Mouse (Mus musculus): Measurements from ENCODE around the gene Kmt5b. TPM values are rescaled to one million over a fixed set of nuclear protein-coding genes. Genes with fewer than 3 reads are reported as not detected.

The Kmt5b gene
- polyA plus RNA-seq, 1 experiment, result 3.5 TPM

GRCm38 (mm10) chr19:3847711-3848110 is 80.5 kb downstream of the Kmt5b start:
- peaks cover 34% of the 10 kb centered on the region for H3K4me1 ChIP-seq
- TF ChIP-seq FLI1 (IDR thresholded peaks at IDR 0.05; ENCODE audit: low read length) (no peak), GATA1 (IDR thresholded peaks at IDR 0.05; ENCODE audit: borderline replicate concordance, low read length) (no peak)
- peaks cover 12% of the 10 kb centered on the region for H3K27me3 ChIP-seq (replicated peaks)
- no peak overlapping the region for H3K4me3 ChIP-seq (replicated peaks)
- no peaks in the 10 kb centered on the region for H3K9me3 ChIP-seq
- H3K36me3 ChIP-seq (replicated peaks; ENCODE audit: low read length), result no peaks in the 10 kb centered on the region

GRCm38 (mm10) chr19:3848207-3848808 is 81.1 kb downstream of the Kmt5b start:
- Histone ChIP-seq H3K4me3 (replicated peaks) (no peak overlapping the region), H3K4me1 (peaks cover 35% of the 10 kb centered on the region), H3K36me3 (replicated peaks; ENCODE audit: low read length) (no peaks in the 10 kb centered on the region), H3K27me3 (replicated peaks) (peaks cover 8% of the 10 kb centered on the region), H3K9me3 (no peaks in the 10 kb centered on the region)
- no peak for TF ChIP-seq GATA1 (IDR thresholded peaks at IDR 0.05; ENCODE audit: borderline replicate concordance, low read length)

- H3K4me1 ChIP-seq, result peaks cover 43% of the 10 kb centered on the region
- TF ChIP-seq GATA1 (IDR thresholded peaks at IDR 0.05; ENCODE audit: borderline replicate concordance, low read length) (no peak), FLI1 (IDR thresholded peaks at IDR 0.05; ENCODE audit: low read length) (no peak)
These were observed 82.0 kb downstream of the Kmt5b start for GRCm38 (mm10) chr19:3849251-3849650.

GRCm38 (mm10) chr19:3850076-3850475 is 82.9 kb downstream of the Kmt5b start:
- H3K27me3 ChIP-seq (replicated peaks), result peaks cover 4% of the 10 kb centered on the region
- H3K9me3 ChIP-seq, result no peaks in the 10 kb centered on the region
- peaks cover 49% of the 10 kb centered on the region for H3K4me1 ChIP-seq
- H3K36me3 ChIP-seq (replicated peaks; ENCODE audit: low read length), result peaks cover 2% of the 10 kb centered on the region
- no peak overlapping the region for H3K4me3 ChIP-seq (replicated peaks)
- TF ChIP-seq FLI1 (IDR thresholded peaks at IDR 0.05; ENCODE audit: low read length) (no peak), GATA1 (IDR thresholded peaks at IDR 0.05; ENCODE audit: borderline replicate concordance, low read length) (no peak)

More at GRCm38 (mm10) chr19:3849251-3849650, 82.0 kb downstream of the Kmt5b start:
- peaks cover 2% of the 10 kb centered on the region for H3K36me3 ChIP-seq (replicated peaks; ENCODE audit: low read length)
- no peaks in the 10 kb centered on the region for H3K9me3 ChIP-seq
- H3K27me3 ChIP-seq (replicated peaks), result peaks cover 4% of the 10 kb centered on the region
- no peak overlapping the region for H3K4me3 ChIP-seq (replicated peaks)

- peaks cover 2% of the 10 kb centered on the region for H3K36me3 ChIP-seq (replicated peaks; ENCODE audit: low read length)
- H3K4me1 ChIP-seq, result peaks cover 54% of the 10 kb centered on the region
- peak overlapping the region; percentile 91 for H3K4me3 ChIP-seq (replicated peaks)
- no peak for TF ChIP-seq FLI1 (IDR thresholded peaks at IDR 0.05; ENCODE audit: low read length)
- no peak for TF ChIP-seq GATA1 (IDR thresholded peaks at IDR 0.05; ENCODE audit: borderline replicate concordance, low read length)
- no peaks in the 10 kb centered on the region for H3K9me3 ChIP-seq
- peaks cover 4% of the 10 kb centered on the region for H3K27me3 ChIP-seq (replicated peaks)
These were observed 83.7 kb downstream of the Kmt5b start for GRCm38 (mm10) chr19:3850847-3851469.

GRCm38 (mm10) chr19:3851502-3851962 is 84.3 kb downstream of the Kmt5b start, which contains the start of gene Chka:
Chka (plus strand) TSS chr19:3851773.
- peak within 1 kb of the TSS; percentile 91 for H3K4me3 ChIP-seq (replicated peaks)
- no peak for TF ChIP-seq GATA1 (IDR thresholded peaks at IDR 0.05; ENCODE audit: borderline replicate concordance, low read length)
- no peak for TF ChIP-seq FLI1 (IDR thresholded peaks at IDR 0.05; ENCODE audit: low read length)
- H3K27me3 ChIP-seq (replicated peaks), result peaks cover 4% of the 10 kb centered on the region
- H3K4me1 ChIP-seq, result peaks cover 48% of the 10 kb centered on the region
- H3K36me3 ChIP-seq (replicated peaks; ENCODE audit: low read length), result peaks cover 2% of the 10 kb centered on the region
- H3K9me3 ChIP-seq, result no peaks in the 10 kb centered on the region

GRCm38 (mm10) chr19:3851979-3852681 is 84.9 kb downstream of the Kmt5b start:
- H3K9me3 ChIP-seq, result no peaks in the 10 kb centered on the region
- peak overlapping the region; percentile 91 for H3K4me3 ChIP-seq (replicated peaks)
- H3K4me1 ChIP-seq, result peaks cover 43% of the 10 kb centered on the region
- TF ChIP-seq FLI1 (IDR thresholded peaks at IDR 0.05; ENCODE audit: low read length) (no peak), GATA1 (IDR thresholded peaks at IDR 0.05; ENCODE audit: borderline replicate concordance, low read length) (no peak)
- peaks cover 4% of the 10 kb centered on the region for H3K27me3 ChIP-seq (replicated peaks)
- H3K36me3 ChIP-seq (replicated peaks; ENCODE audit: low read length), result peaks cover 2% of the 10 kb centered on the region

- TF ChIP-seq GATA1 (IDR thresholded peaks at IDR 0.05; ENCODE audit: borderline replicate concordance, low read length) (no peak), FLI1 (IDR thresholded peaks at IDR 0.05; ENCODE audit: low read length) (no peak)
- H3K27me3 ChIP-seq (replicated peaks), result peaks cover 4% of the 10 kb centered on the region
- peak overlapping the region; percentile 60 for H3K4me3 ChIP-seq (replicated peaks)
- peaks cover 47% of the 10 kb centered on the region for H3K4me1 ChIP-seq
- no peaks in the 10 kb centered on the region for H3K9me3 ChIP-seq
- H3K36me3 ChIP-seq (replicated peaks; ENCODE audit: low read length), result peaks cover 2% of the 10 kb centered on the region
These were observed 85.9 kb downstream of the Kmt5b start for GRCm38 (mm10) chr19:3853121-3853520.

GRCm38 (mm10) chr19:3853891-3854290 is 86.7 kb downstream of the Kmt5b start:
- H3K4me3 ChIP-seq (replicated peaks), result no peak overlapping the region
- H3K27me3 ChIP-seq (replicated peaks), result peaks cover 1% of the 10 kb centered on the region
- no peaks in the 10 kb centered on the region for H3K9me3 ChIP-seq
- H3K36me3 ChIP-seq (replicated peaks; ENCODE audit: low read length), result peaks cover 2% of the 10 kb centered on the region
- no peak for TF ChIP-seq FLI1 (IDR thresholded peaks at IDR 0.05; ENCODE audit: low read length)
- peaks cover 47% of the 10 kb centered on the region for H3K4me1 ChIP-seq

GRCm38 (mm10) chr19:3855091-3855490 is 87.9 kb downstream of the Kmt5b start:
- Histone ChIP-seq H3K9me3 (no peaks in the 10 kb centered on the region), H3K4me3 (replicated peaks) (no peak overlapping the region), H3K27me3 (replicated peaks) (no peaks in the 10 kb centered on the region), H3K4me1 (peaks cover 45% of the 10 kb centered on the region), H3K36me3 (replicated peaks; ENCODE audit: low read length) (peaks cover 2% of the 10 kb centered on the region)
- no peak for TF ChIP-seq GATA1 (IDR thresholded peaks at IDR 0.05; ENCODE audit: borderline replicate concordance, low read length)
- TF ChIP-seq FLI1 (IDR thresholded peaks at IDR 0.05; ENCODE audit: low read length), result no peak
